Mouse (Mus musculus): ENCODE results near the gene Dgki.

- no peak for TF ChIP-seq CTCF (IDR thresholded peaks at IDR 0.05; ENCODE audit: low read depth, low read length)
- no peak for TF ChIP-seq POLR2A (IDR thresholded peaks at IDR 0.05; ENCODE audit: borderline replicate concordance, low read depth, low read length)
These were observed 363.2 kb downstream of the Dgki start for GRCm38 (mm10) chr6:36936816-36937215.
